Mouse (Mus musculus): ENCODE measurements around the gene Ntrk3. TPM values are rescaled to one million over a fixed set of nuclear protein-coding genes. Genes with fewer than 3 reads are reported as not detected.

Gene Ntrk3
- total and polyA plus RNA-seq, 2 experiments: 0.09 to 0.38 TPM

DNA sequence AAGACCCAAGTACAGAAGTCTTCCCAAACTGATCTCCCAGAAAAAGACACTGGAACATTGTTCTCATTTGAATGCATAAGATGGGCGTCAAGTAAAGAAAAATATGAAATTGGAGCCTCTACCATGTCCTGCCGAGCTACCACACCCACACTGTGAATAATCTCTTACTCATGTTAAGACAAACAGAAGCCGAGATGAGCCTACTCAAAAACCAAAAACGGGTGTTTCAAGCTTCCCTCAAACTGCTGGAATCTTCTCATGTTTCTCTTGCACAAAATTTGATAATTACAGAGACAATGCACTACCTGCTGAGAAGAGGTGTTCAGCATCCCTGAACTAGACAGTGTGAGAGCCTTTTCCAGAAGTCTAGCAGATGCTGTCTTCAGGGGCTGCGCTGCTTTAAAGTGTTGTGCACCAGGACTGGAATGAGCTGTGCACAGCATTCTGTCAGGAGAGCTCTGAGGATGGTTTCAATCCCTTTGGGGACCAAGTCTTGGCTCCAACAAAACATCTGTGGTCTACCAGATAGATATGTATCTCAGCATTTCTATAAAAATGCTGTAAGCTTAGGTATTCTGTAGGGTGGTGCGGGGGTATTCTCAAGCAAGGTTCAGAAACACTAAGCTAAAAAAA is 69.7 kb downstream of the Ntrk3 start:
- no peak overlapping the region for H3K4me3 ChIP-seq (ENCODE audit: insufficient read depth, low read depth, low read length)
- no peak overlapping the region for H3K9ac ChIP-seq (ENCODE audit: low read depth, low read length)
- WGBS: 81% methylated on average over 6 of the region's 6 CpGs
- H3K36me3 ChIP-seq (ENCODE audit: control insufficient read depth, insufficient read depth, low read length): no peaks in the 10 kb centered on the region
- no peaks in the 10 kb centered on the region for H3K4me1 ChIP-seq (ENCODE audit: control insufficient read depth, insufficient read depth, low read length)
- H3K79me2 ChIP-seq (ENCODE audit: control insufficient read depth, insufficient read depth, low read length): no peaks in the 10 kb centered on the region
- no peak overlapping the region for H3K27ac ChIP-seq (replicated peaks; ENCODE audit: insufficient read depth, low read depth, low read length)
- no peak for TF ChIP-seq CTCF (IDR thresholded peaks at IDR 0.05; ENCODE audit: low read depth, low read length)
- no peak for TF ChIP-seq POLR2A (IDR thresholded peaks at IDR 0.05; ENCODE audit: extremely low read depth, insufficient read depth, low read length)
- DNase-seq (ENCODE audit: extremely low read depth, low read depth, low spot score): no peak
- H3K27me3 ChIP-seq (ENCODE audit: control insufficient read depth, insufficient read depth, low read length): no peaks in the 10 kb centered on the region

DNA sequence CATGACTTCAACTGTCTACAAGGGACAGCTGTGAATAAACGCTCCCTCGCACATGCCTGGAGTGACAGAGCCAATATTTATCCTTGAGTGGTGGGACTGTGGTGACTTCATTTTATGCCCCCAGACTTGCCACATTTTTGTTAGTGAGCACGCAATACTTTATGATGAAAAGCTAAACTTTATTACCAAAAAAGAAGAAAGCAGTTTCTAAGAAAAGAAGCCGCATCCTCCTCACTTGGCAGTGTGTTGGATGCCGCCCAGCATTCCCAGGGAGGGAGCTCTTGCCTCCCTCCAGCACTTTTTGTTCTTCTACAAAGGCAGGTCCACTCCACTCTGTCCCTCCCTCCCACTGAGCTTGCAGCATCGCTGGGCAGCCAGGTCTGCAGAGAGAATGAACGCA is 77.0 kb downstream of the Ntrk3 start:
- Histone ChIP-seq H3K27ac (replicated peaks; ENCODE audit: insufficient read depth, low read depth, low read length) (no peak overlapping the region), H3K4me1 (ENCODE audit: control insufficient read depth, insufficient read depth, low read length) (no peaks in the 10 kb centered on the region), H3K36me3 (ENCODE audit: control insufficient read depth, insufficient read depth, low read length) (no peaks in the 10 kb centered on the region), H3K9ac (ENCODE audit: low read depth, low read length) (no peak overlapping the region), H3K4me3 (ENCODE audit: insufficient read depth, low read depth, low read length) (no peak overlapping the region), H3K79me2 (ENCODE audit: control insufficient read depth, insufficient read depth, low read length) (no peaks in the 10 kb centered on the region), H3K27me3 (ENCODE audit: control insufficient read depth, insufficient read depth, low read length) (no peaks in the 10 kb centered on the region)
- WGBS: 78% methylated on average over 7 of the region's 7 CpGs
- TF ChIP-seq CTCF (IDR thresholded peaks at IDR 0.05; ENCODE audit: low read depth, low read length) (no peak), POLR2A (IDR thresholded peaks at IDR 0.05; ENCODE audit: extremely low read depth, insufficient read depth, low read length) (no peak)
- DNase-seq (ENCODE audit: extremely low read depth, low read depth, low spot score): no peak

DNA sequence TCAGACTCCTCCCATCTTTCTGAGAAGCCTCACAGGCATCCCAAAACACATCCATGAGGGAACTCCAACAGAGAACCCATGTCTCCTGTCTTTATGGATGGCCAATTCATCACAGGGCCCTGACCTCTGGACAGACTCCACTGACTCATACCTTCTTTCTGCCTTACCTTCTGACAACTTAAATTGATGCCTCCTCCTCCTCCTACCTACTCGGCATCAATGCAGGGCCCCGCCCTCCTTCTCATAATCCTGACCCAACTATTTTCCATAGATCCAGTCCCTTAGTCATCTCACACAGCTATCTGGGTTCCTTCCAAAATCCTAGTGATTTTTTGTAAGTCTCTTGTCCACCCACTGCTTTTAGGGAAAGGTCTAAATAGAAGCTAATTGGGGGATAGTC is 78.0 kb downstream of the Ntrk3 start:
- Histone ChIP-seq H3K36me3 (ENCODE audit: control insufficient read depth, insufficient read depth, low read length) (no peaks in the 10 kb centered on the region), H3K27me3 (ENCODE audit: control insufficient read depth, insufficient read depth, low read length) (no peaks in the 10 kb centered on the region), H3K9ac (ENCODE audit: low read depth, low read length) (no peak overlapping the region), H3K79me2 (ENCODE audit: control insufficient read depth, insufficient read depth, low read length) (no peaks in the 10 kb centered on the region), H3K4me3 (ENCODE audit: insufficient read depth, low read depth, low read length) (no peak overlapping the region), H3K27ac (replicated peaks; ENCODE audit: insufficient read depth, low read depth, low read length) (no peak overlapping the region), H3K4me1 (ENCODE audit: control insufficient read depth, insufficient read depth, low read length) (no peaks in the 10 kb centered on the region)
- no peak for DNase-seq (ENCODE audit: extremely low read depth, low read depth, low spot score)
- WGBS: 77% methylated on average over 2 of the region's 2 CpGs
- TF ChIP-seq POLR2A (IDR thresholded peaks at IDR 0.05; ENCODE audit: extremely low read depth, insufficient read depth, low read length) (no peak), CTCF (IDR thresholded peaks at IDR 0.05; ENCODE audit: low read depth, low read length) (no peak)

DNA sequence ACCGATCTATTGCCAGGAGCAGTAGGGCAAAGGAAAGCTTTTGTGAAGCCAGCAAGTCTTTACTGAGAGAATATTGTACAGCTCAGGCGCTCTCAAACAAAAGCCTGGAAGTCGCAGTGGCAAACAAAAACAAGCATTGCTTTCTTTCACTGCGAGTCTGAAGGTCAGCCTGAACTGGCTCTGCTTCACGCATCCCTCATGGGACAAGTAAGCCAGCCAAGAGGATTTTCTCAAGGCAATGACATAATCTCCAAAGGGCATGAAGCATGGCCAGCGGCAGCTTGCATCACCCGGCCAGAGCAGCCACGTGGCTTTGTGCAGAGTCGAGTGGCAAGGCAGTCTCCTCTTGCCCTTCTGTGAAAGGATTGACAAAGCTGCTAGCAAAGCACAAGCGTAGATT is 79.8 kb downstream of the Ntrk3 start:
- Histone ChIP-seq H3K27me3 (ENCODE audit: control insufficient read depth, insufficient read depth, low read length) (no peaks in the 10 kb centered on the region), H3K4me1 (ENCODE audit: control insufficient read depth, insufficient read depth, low read length) (no peaks in the 10 kb centered on the region), H3K36me3 (ENCODE audit: control insufficient read depth, insufficient read depth, low read length) (no peaks in the 10 kb centered on the region), H3K9ac (ENCODE audit: low read depth, low read length) (no peak overlapping the region), H3K4me3 (ENCODE audit: insufficient read depth, low read depth, low read length) (no peak overlapping the region), H3K27ac (replicated peaks; ENCODE audit: insufficient read depth, low read depth, low read length) (no peak overlapping the region), H3K79me2 (ENCODE audit: control insufficient read depth, insufficient read depth, low read length) (no peaks in the 10 kb centered on the region)
- TF ChIP-seq POLR2A (IDR thresholded peaks at IDR 0.05; ENCODE audit: extremely low read depth, insufficient read depth, low read length): no peak
- TF ChIP-seq CTCF (IDR thresholded peaks at IDR 0.05; ENCODE audit: low read depth, low read length): no peak
- peak; percentile 5 for DNase-seq (ENCODE audit: extremely low read depth, low read depth, low spot score)
- WGBS: 72% methylated on average over 10 of the region's 10 CpGs

DNA sequence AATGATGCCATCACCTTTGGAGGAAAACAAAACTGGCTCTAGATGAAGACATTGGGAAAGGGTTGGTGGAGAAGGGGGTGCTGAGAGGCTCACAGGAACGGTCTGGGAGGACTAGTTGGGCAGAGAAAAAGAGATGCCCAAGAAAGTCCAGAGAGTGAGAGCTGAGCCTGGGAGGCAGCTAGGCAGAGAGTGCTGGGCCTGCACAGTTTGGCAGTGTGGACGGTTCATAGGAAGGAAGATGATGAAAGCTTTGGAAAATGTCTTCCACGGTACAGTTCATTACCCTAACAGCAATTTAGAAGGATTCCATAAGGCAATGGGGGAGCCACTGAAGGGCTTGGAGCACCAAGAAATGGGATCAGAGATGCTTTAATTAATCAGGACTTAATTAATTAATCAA is 81.6 kb downstream of the Ntrk3 start:
- WGBS: 53% methylated on average over 3 of the region's 3 CpGs
- no peak for DNase-seq (ENCODE audit: extremely low read depth, low read depth, low spot score)
- Histone ChIP-seq H3K36me3 (ENCODE audit: control insufficient read depth, insufficient read depth, low read length) (no peaks in the 10 kb centered on the region), H3K27me3 (ENCODE audit: control insufficient read depth, insufficient read depth, low read length) (no peaks in the 10 kb centered on the region), H3K4me1 (ENCODE audit: control insufficient read depth, insufficient read depth, low read length) (no peaks in the 10 kb centered on the region), H3K27ac (replicated peaks; ENCODE audit: insufficient read depth, low read depth, low read length) (no peak overlapping the region), H3K79me2 (ENCODE audit: control insufficient read depth, insufficient read depth, low read length) (no peaks in the 10 kb centered on the region), H3K4me3 (ENCODE audit: insufficient read depth, low read depth, low read length) (no peak overlapping the region), H3K9ac (ENCODE audit: low read depth, low read length) (no peak overlapping the region)
- TF ChIP-seq POLR2A (IDR thresholded peaks at IDR 0.05; ENCODE audit: extremely low read depth, insufficient read depth, low read length) (no peak), CTCF (IDR thresholded peaks at IDR 0.05; ENCODE audit: low read depth, low read length) (no peak)

DNA sequence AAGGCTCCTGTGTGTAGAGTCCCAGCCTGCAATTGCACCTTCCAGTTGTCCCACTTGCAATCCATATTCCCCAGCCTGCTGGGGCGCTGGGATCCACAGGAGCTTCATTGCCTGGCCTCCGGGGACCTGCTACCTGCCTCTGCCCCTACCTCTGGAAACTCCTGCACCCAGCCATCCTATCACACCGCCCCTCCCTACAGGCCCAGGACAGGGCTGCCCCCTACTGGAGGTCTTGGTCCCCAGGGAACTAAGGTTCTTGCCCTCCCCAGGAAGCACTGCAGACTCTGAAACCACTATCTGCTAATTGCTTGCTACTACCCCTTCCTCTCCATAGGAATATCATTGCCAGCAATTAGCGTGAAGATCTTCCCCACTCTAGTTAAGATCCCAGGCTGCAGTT is 84.1 kb downstream of the Ntrk3 start:
- TF ChIP-seq CTCF (IDR thresholded peaks at IDR 0.05; ENCODE audit: low read depth, low read length) (no peak), POLR2A (IDR thresholded peaks at IDR 0.05; ENCODE audit: extremely low read depth, insufficient read depth, low read length) (no peak)
- Histone ChIP-seq H3K4me3 (ENCODE audit: insufficient read depth, low read depth, low read length) (no peak overlapping the region), H3K9ac (ENCODE audit: low read depth, low read length) (no peak overlapping the region), H3K27me3 (ENCODE audit: control insufficient read depth, insufficient read depth, low read length) (no peaks in the 10 kb centered on the region), H3K4me1 (ENCODE audit: control insufficient read depth, insufficient read depth, low read length) (no peaks in the 10 kb centered on the region), H3K79me2 (ENCODE audit: control insufficient read depth, insufficient read depth, low read length) (no peaks in the 10 kb centered on the region), H3K36me3 (ENCODE audit: control insufficient read depth, insufficient read depth, low read length) (no peaks in the 10 kb centered on the region), H3K27ac (replicated peaks; ENCODE audit: insufficient read depth, low read depth, low read length) (no peak overlapping the region)
- WGBS: 34% methylated on average over 4 of the region's 4 CpGs
- DNase-seq (ENCODE audit: extremely low read depth, low read depth, low spot score): no peak

Measured in liver, adult 2 months (tissue).